Mouse (Mus musculus) brain, adult 2 months (tissue): ENCODE measurements around the gene Hist1h4d.
A peak's percentile ranks its signal among the peaks of the same experiment; 100 is the strongest.

Experiments used
- DNase-seq: peaks from one replicate; pipeline ENCODE4 v3.0.0; 2011; ENCODE audit warnings: low read depth, low spot score

The Hist1h4d gene

GRCm38 (mm10) chr13:23593051-23593770 lies 11.8 kb downstream of the Hist1h4d start:
- DNase-seq: no peak

GRCm38 (mm10) chr13:23595185-23595584 lies 13.8 kb downstream of the Hist1h4d start:
- DNase-seq: no peak

GRCm38 (mm10) chr13:23595622-23596372 lies 14.4 kb downstream of the Hist1h4d start:
- DNase-seq: no peak

- DNase-seq: peak; percentile 87
Measured at GRCm38 (mm10) chr13:23597957-23598356, 16.6 kb downstream of the Hist1h4d start.

- DNase-seq: no peak
Measured at GRCm38 (mm10) chr13:23603182-23603699, 21.8 kb downstream of the Hist1h4d start.

- DNase-seq: no peak
Measured at GRCm38 (mm10) chr13:23604452-23604851, 23.1 kb downstream of the Hist1h4d start.

GRCm38 (mm10) chr13:23605052-23605451 lies 23.7 kb downstream of the Hist1h4d start:
- no peak for DNase-seq

GRCm38 (mm10) chr13:23609209-23609608 lies 27.8 kb downstream of the Hist1h4d start:
- DNase-seq: no peak

GRCm38 (mm10) chr13:23609844-23610243 lies 28.4 kb downstream of the Hist1h4d start:
- DNase-seq: no peak

GRCm38 (mm10) chr13:23610393-23610792 lies 29.0 kb downstream of the Hist1h4d start:
- DNase-seq: no peak

GRCm38 (mm10) chr13:23611638-23612037 lies 30.2 kb downstream of the Hist1h4d start:
- DNase-seq: no peak

- DNase-seq: peak; percentile 14
Measured at GRCm38 (mm10) chr13:23620056-23620732, 38.8 kb downstream of the Hist1h4d start.

- DNase-seq: peak; percentile 99
Measured at GRCm38 (mm10) chr13:23620733-23621531, 39.5 kb downstream of the Hist1h4d start, which contains the start of gene Hist1h2be. Gene Hist1h2be, minus strand, starts transcription at chr13:23621124.

- peak; percentile 96 for DNase-seq
Measured at GRCm38 (mm10) chr13:23621532-23622174, 40.3 kb downstream of the Hist1h4d start.

- peak; percentile 96 for DNase-seq
Measured at GRCm38 (mm10) chr13:23622175-23622671, 40.8 kb downstream of the Hist1h4d start, which contains the start of gene Hist1h1e. Gene Hist1h1e, minus strand, starts transcription at chr13:23622558.

- peak; percentile 45 for DNase-seq
Measured at GRCm38 (mm10) chr13:23622861-23623450, 41.6 kb downstream of the Hist1h4d start.

GRCm38 (mm10) chr13:23630653-23631052 lies 49.3 kb downstream of the Hist1h4d start:
- peak; percentile 24 for DNase-seq
